Mouse (Mus musculus): ENCODE results near the gene Anapc15-ps. TPM values are rescaled to one million over a fixed set of nuclear protein-coding genes. Genes with fewer than 3 reads are reported as not detected.
"Not testable (repeated sequence)": the region's sequence is repeated elsewhere in the genome, so short reads cannot be mapped to it uniquely, and the experiment has no call there.

Anapc15-ps gene
- total RNA-seq, 2 experiments from 2014 or later, result not detected

- DNase-seq (ENCODE audit: low spot score in 2 of 2), result no peak
- intact Hi-C loops (cut with DNase I), result no loop called here
Observed at GRCm38 (mm10) chr10:95641335-95641734, 31.9 kb downstream of the Anapc15-ps start.

- DNase-seq (ENCODE audit: low spot score in 2 of 2), result no peak
- intact Hi-C loops (cut with DNase I), result no loop called here
Observed at GRCm38 (mm10) chr10:95639429-95639828, 33.8 kb downstream of the Anapc15-ps start.

GRCm38 (mm10) chr10:95634751-95635150 is 38.5 kb downstream of the Anapc15-ps start:
- DNase-seq (ENCODE audit: low spot score in 2 of 2), result no peak
- intact Hi-C loops (cut with DNase I), result no loop called here

GRCm38 (mm10) chr10:95634261-95634660 is 39.0 kb downstream of the Anapc15-ps start:
- DNase-seq (ENCODE audit: low spot score in 2 of 2), result no peak
- intact Hi-C loops (cut with DNase I), result no loop called here

GRCm38 (mm10) chr10:95631568-95631967 is 41.7 kb downstream of the Anapc15-ps start:
- DNase-seq (ENCODE audit: low spot score in 2 of 2), result no peak
- intact Hi-C loops (cut with DNase I), result no loop called here

GRCm38 (mm10) chr10:95630726-95631345 is 42.4 kb downstream of the Anapc15-ps start:
- intact Hi-C loops (cut with DNase I), result no loop called here
- no peak for DNase-seq (ENCODE audit: low spot score in 2 of 2)

- DNase-seq (ENCODE audit: low spot score in 2 of 2); intact Hi-C loops (cut with DNase I): not testable (repeated sequence)
Observed at GRCm38 (mm10) chr10:95630166-95630565, 43.1 kb downstream of the Anapc15-ps start.

GRCm38 (mm10) chr10:95628338-95628737 is 44.9 kb downstream of the Anapc15-ps start:
- intact Hi-C loops (cut with DNase I), result no loop called here
- no peak for DNase-seq (ENCODE audit: low spot score in 2 of 2)

- DNase-seq (ENCODE audit: low spot score in 2 of 2), result no peak
- intact Hi-C loops (cut with DNase I), result no loop called here
Observed at GRCm38 (mm10) chr10:95627381-95627780, 45.9 kb downstream of the Anapc15-ps start.

- DNase-seq (ENCODE audit: low spot score in 2 of 2), result no peak
Observed at GRCm38 (mm10) chr10:95625300-95625699, 48.0 kb downstream of the Anapc15-ps start.

GRCm38 (mm10) chr10:95624007-95624406 is 49.2 kb downstream of the Anapc15-ps start:
- intact Hi-C loops (cut with DNase I), result no loop called here
- no peak for DNase-seq (ENCODE audit: low spot score in 2 of 2)

More at GRCm38 (mm10) chr10:95625300-95625699, 48.0 kb downstream of the Anapc15-ps start:
- intact Hi-C loops (cut with DNase I), result no loop called here

GRCm38 (mm10) chr10:95623518-95623905 is 49.7 kb downstream of the Anapc15-ps start:
- no peak for DNase-seq (ENCODE audit: low spot score in 2 of 2)
- intact Hi-C loops (cut with DNase I), result no loop called here

Other genes with a start within 250 kb of the Anapc15-ps start
- 10 to 100 TPM; 68.7 to 80.4 TPM for gene Mrpl42, start 171.5 kb downstream of the Anapc15-ps start, total RNA-seq (2021)
- 100 to 1,000 TPM; 191 to 196 TPM for gene Ube2n, start 158.3 kb downstream of the Anapc15-ps start, total RNA-seq (2021)
- 100 to 1,000 TPM; 133 to 170 TPM for gene Nudt4, start 109.3 kb downstream of the Anapc15-ps start, total RNA-seq (2021)
- gene Gm33543, start 169.5 kb upstream of the Anapc15-ps start, total RNA-seq (2021), result under 1 TPM in 1 of 2 experiments, not detected in 1; 0.36 TPM